Mouse (Mus musculus) sigmoid colon, adult 10 weeks (tissue): ENCODE measurements around the gene Baz2a. TPM values are rescaled to one million over a fixed set of nuclear protein-coding genes. Genes with fewer than 3 reads are reported as not detected.

ENCODE experiments used
- polyA plus RNA-seq: library from polyadenylated mRNA; stranded (reverse); fragments of 350-450 nt; fragmentation: Illumina TruSeq; extraction: RNeasy Lipid Tissue Mini Kit (QIAGEN cat#74804); gene quantifications from one replicate; pipeline ENCODE4 v1.2.3, GENCODE M21; 2014; ENCODE audit warnings: low read depth, low replicate concordance

The Baz2a gene
- polyA plus RNA-seq: 27.2 TPM

DNA sequence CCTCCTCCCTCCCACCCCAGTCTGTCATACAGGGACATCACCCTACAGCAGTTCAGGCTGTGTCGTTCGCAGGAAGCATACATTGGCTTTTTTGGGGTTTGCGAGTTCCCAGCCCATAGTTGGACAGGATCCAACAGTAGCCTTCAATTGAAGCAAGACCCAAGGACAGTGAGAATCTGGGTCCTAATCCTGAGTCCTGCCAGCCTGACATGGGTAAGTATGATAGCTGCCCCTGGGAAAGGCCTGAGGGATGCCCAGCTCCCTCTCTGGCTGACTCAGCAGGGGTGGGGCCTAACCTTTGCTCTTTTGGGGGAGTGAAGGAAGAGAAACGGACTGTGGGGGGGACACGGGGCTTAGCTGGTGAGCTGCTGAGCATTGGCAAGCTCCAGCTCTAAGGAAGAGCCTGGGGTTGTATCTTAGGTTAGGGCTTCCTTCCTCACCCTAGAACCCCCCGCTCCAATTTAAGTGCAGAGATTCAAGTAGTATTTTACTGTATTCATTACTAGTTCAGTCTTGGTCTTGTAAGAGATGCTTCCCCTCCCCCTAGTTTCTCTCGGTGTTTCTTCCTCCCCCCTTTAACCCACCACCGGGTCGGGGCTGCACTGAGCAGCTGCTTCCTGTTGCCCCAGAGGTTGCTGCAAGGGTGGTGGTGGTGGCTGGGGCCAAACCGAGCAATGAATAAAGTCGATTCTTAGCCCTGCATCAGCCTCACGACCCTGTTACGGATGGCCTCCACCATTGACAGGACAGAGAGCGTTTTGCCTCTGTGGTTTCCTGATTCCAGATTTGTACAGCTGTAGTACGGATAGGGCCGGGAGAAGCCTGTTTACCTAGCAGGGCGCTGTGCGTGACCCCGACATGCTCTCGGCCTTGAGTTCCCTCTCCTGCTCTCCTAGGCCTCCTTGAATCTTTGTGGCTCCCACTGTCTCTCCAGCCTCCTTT, at the start of gene Baz2a:
TSS of gene Baz2a (plus strand) at position 14 of the 942 bp plus-strand sequence.

DNA sequence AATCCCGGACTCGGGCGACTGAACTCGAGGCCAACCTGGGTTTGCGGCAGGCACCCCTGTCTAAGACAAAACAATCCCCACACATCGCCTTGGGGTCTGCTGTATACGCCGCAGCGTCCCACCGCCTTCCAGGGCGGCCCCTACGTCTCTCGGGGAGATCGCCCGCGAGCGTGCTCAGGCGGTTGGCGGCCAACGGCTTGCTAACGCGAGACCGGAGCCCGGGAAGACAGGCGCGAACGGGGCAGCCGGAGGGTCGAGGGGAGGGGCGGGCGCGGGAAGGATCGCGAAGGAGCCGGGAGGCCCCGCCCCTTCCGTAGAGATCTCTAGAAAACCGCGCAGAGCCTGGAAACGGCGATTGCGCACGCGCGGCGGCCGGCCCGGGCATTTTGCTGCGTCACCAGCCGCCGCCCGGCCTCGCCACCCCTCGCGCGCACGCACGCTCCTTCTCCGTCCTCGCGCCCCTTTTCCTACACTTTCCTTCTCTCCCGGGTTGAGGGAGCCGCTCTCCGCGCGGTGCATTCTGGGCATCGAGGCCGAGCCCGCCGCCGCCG, 32.7 kb upstream of the Baz2a start, which contains the start of gene Ptges3:
TSS of gene Ptges3 (plus strand) at position 354 of the 551 bp plus-strand sequence.

DNA sequence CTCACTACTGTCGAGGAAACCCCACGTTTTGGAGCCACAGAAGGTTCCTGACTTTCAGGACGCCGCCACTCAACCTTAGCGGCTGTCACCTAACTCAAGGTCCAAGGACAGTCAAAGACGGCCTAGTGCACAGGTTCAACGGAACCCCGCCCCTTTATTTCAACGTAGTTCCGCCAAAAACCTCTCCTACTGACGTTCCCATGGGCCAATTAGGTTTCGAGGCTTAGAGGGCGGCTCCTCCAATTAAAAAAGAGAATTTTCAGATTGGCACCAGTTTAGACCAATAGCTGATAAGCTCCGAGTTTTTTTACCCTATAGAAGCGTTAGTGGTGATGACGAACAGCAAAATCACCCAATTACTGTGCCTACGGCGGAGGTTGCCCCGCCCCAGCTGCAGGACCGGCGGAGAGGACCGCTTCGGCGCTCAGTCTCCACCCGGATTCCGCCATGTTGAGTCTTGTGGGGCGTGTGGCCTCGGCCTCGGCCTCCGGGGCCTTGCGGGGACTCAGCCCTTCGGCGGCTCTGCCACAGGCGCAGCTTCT, 8.4 kb upstream of the Baz2a start, which contains the start of gene Atp5b:
TSS of gene Atp5b (plus strand) at position 394 of the 542 bp plus-strand sequence.

Other genes with a start within 250 kb of the Baz2a start
- 1.1 TPM for gene Rdh19, start 241.6 kb upstream of the Baz2a start, polyA plus RNA-seq
- gene Rdh16f2, start 225.1 kb upstream of the Baz2a start, polyA plus RNA-seq: 0.47 TPM
- not detected for gene Rdh7, start 202.8 kb upstream of the Baz2a start, polyA plus RNA-seq
- gene Sdr9c7, start 193.1 kb upstream of the Baz2a start, polyA plus RNA-seq: not detected
- gene Hsd17b6, start 84.0 kb upstream of the Baz2a start, polyA plus RNA-seq: not detected
- 31.4 TPM for gene Prim1, start 76.4 kb upstream of the Baz2a start, polyA plus RNA-seq
- 1,156 TPM for gene Naca, start 56.0 kb upstream of the Baz2a start, polyA plus RNA-seq
- gene Ptges3, start 32.6 kb upstream of the Baz2a start, polyA plus RNA-seq: 298 TPM
- gene Atp5b, start 8.3 kb upstream of the Baz2a start, polyA plus RNA-seq: 826 TPM
- 12.4 TPM for gene Rbms2, start 88.7 kb downstream of the Baz2a start, polyA plus RNA-seq
- gene Gls2, start 102.9 kb downstream of the Baz2a start, polyA plus RNA-seq: not detected
- gene Spryd4, start 120.2 kb downstream of the Baz2a start, polyA plus RNA-seq: 10.5 TPM
- gene Mip, start 134.3 kb downstream of the Baz2a start, polyA plus RNA-seq: not detected
- gene Timeless, start 140.5 kb downstream of the Baz2a start, polyA plus RNA-seq: 2.0 TPM
- not detected for gene Apon, start 162.5 kb downstream of the Baz2a start, polyA plus RNA-seq
- not detected for gene Apof, start 177.1 kb downstream of the Baz2a start, polyA plus RNA-seq
- 13.9 TPM for gene Stat2, start 179.0 kb downstream of the Baz2a start, polyA plus RNA-seq
- 0.76 TPM for gene Il23a, start 207.2 kb downstream of the Baz2a start, polyA plus RNA-seq
- 14.1 TPM for gene Pan2, start 211.8 kb downstream of the Baz2a start, polyA plus RNA-seq
- gene Cnpy2, start 230.9 kb downstream of the Baz2a start, polyA plus RNA-seq: 43.5 TPM
- gene Cs, start 246.2 kb downstream of the Baz2a start, polyA plus RNA-seq: 251 TPM